Mouse (Mus musculus) C2C12 (cell line): ENCODE data around the gene Zfp661.

Experiments used
- CEBPB ChIP-seq: IDR thresholded peaks from one replicate; pipeline ENCODE4 v1.6.1; 2011; ENCODE audit warnings: low read depth, mild to moderate bottlenecking, control low read depth, moderate library complexity
- CTCF ChIP-seq: IDR thresholded peaks from one replicate; pipeline ENCODE4 v1.5.1; 2011; ENCODE audit not compliant: control insufficient read depth, insufficient read depth, insufficient read length
- FOSL1 ChIP-seq: IDR thresholded peaks from one replicate; pipeline ENCODE4 v1.8.0; 2011; ENCODE audit warnings: mild to moderate bottlenecking, low read length; ENCODE audit not compliant: poor library complexity, insufficient read depth, severe bottlenecking
- MAX ChIP-seq: IDR thresholded peaks from one replicate; pipeline ENCODE4 v1.6.1; 2011; ENCODE audit warnings: mild to moderate bottlenecking, control low read depth
- MYOD1 ChIP-seq: IDR thresholded peaks from one replicate; pipeline ENCODE4 v1.6.1; 2011; ENCODE audit warnings: low read depth; ENCODE audit not compliant: control insufficient read depth, insufficient read length
- MYOG ChIP-seq: IDR thresholded peaks from one replicate; pipeline ENCODE4 v1.6.1; 2011; ENCODE audit not compliant: control insufficient read depth, insufficient read length; ENCODE audit errors: extremely low read depth
- USF1 ChIP-seq: IDR thresholded peaks from one replicate; pipeline ENCODE4 v1.6.1; 2011; ENCODE audit warnings: low read depth, mild to moderate bottlenecking, control low read depth, moderate library complexity

- TF ChIP-seq CTCF (no peak), USF1 (no peak), MAX (no peak), CEBPB (no peak), MYOD1 (no peak), MYOG (no peak), FOSL1 (no peak)
Measured at GRCm38 (mm10) chr2:127588897-127589296, 2.0 kb upstream of the Zfp661 start.
